Mouse (Mus musculus) hindlimb bud, embryonic 11.5 days (tissue): ENCODE measurements at regions not wholly inside any gene's neighbourhood (a gene's known extent, or its start where the extent isn't known, plus 50 kb on each side); places are given as distances from the start of the nearest gene placed in this dataset.

Experiments used
- DNase-seq: peaks from one replicate; pipeline ENCODE4 v3.0.0-alpha.2; 2012; ENCODE audit warnings: low read depth, low spot score; ENCODE audit errors: extremely low spot score

GRCm38 (mm10) chr1:183954086-183954485, 59.0 kb upstream of the Dusp10 start:
- DNase-seq: no peak

GRCm38 (mm10) chr1:183956391-183956790, 56.7 kb upstream of the Dusp10 start:
- DNase-seq: no peak

GRCm38 (mm10) chr1:183961383-183961782, 51.7 kb upstream of the Dusp10 start:
- no peak for DNase-seq

- no peak for DNase-seq
Observed at GRCm38 (mm10) chr1:183962486-183962885, 50.6 kb upstream of the Dusp10 start.

- DNase-seq: no peak
Observed at GRCm38 (mm10) chr1:183963286-183963685, 49.8 kb upstream of the Dusp10 start.
